Mouse (Mus musculus) brain, embryonic 18.5 days (tissue): ENCODE measurements around the gene Gm49395.

Experiments used
- DNase-seq: peaks from one replicate; pipeline ENCODE4 v3.0.0-alpha.2; 2012; ENCODE audit warnings: low read depth, low spot score

The Gm49395 gene

DNA sequence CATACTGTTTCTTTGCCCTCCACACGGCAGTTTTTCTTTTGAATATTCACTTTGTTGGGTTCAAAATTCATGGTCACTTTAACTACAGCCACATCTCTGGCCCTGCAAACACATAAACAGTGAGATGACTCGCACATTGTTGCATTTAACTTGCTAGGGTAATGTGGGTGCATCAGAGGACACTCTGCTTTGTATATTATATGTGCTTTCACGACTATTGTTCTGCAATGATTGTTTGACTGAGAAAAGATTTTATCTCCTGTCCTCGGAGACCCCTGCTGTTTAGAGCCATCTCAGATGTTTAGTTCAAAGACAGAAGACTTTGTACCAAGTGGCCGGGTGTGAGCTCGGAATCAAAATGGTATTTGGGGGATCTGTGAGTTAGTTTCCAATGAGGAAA lies 114.1 kb downstream of the Gm49395 start:
- DNase-seq, result no peak

DNA sequence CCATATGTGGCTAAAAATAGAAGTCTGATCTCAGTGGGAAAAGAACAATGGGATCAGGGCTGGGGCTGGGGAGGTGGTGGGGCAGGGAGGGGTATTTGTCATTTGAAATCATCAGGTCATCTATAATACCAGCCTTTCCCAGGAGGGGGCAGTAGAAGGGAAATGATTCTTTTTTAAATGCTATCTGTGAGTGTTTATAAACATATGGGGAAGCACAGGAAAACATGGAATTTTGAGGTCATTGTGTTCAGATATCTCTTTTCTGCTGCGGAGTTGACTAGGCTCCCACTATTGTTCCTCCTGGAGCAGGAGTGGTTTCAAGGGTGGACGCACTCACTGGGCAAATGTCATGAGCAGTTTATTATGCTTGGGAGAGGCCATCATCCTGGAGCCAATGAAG lies 114.6 kb downstream of the Gm49395 start:
- DNase-seq, result no peak
